Mouse (Mus musculus) CD4-positive, CD25-positive, alpha-beta regulatory T cell, adult 4 months (primary cell): ENCODE data around the gene Cyp2c66. TPM values are rescaled to one million over a fixed set of nuclear protein-coding genes. Genes with fewer than 3 reads are reported as not detected.
"Not testable (repeated sequence)": the region's sequence is repeated elsewhere in the genome, so short reads cannot be mapped to it uniquely, and the experiment has no call there.

ENCODE experiments used
- ATAC-seq: one replicate; pipeline ENCODE4 v1.8.0; 2017
- polyA plus RNA-seq, 2 experiments: library from polyadenylated mRNA; unstranded; fragments of 100-300 nt; shearing (Covaris generic); gene quantifications; one replicate each; pipeline ENCODE4 v1.2.1; 2017

Gene Cyp2c66
- polyA plus RNA-seq: not detected

- ATAC-seq: no peak
These were observed at the start of gene Cyp2c66 for GRCm38 (mm10) chr19:39113644-39114043. Gene Cyp2c66, plus strand, starts transcription at chr19:39113898.

- ATAC-seq: not testable (repeated sequence)
These were observed 14.9 kb upstream of the Cyp2c66 start for GRCm38 (mm10) chr19:39098779-39099178.

DNA sequence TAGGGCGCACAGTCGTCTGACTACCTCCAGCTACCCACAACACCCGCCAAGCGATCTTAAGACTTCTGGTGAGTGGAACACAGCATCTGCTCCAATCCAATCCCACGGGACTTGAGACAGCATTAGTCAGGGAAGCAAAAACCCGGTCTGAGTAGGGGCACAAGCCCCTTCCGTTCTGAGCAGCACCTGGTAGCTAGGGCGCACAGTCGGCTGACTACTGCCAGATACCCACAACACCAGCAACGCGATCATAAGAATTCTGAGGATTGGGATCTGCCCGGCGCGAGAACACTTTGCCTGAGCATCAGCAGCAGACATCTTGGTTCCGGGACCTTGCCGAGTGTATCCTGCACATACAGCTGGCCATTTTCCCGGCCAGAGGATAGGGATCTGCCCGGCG, 43.1 kb downstream of the Cyp2c66 start:
- not testable (repeated sequence) for ATAC-seq

Other genes with a start within 250 kb of the Cyp2c66 start
- gene Hells, start 183.0 kb upstream of the Cyp2c66 start, polyA plus RNA-seq: 10 to 100 TPM; 17.6 to 18.3 TPM
- not detected for gene Cyp2c55, start 106.9 kb upstream of the Cyp2c66 start, polyA plus RNA-seq
- gene Cyp2c65, start 52.9 kb upstream of the Cyp2c66 start, polyA plus RNA-seq: not detected
- gene Cyp2c29, start 155.5 kb downstream of the Cyp2c66 start, polyA plus RNA-seq: not detected